Mouse (Mus musculus): ENCODE results near the gene Cemip.

GRCm38 (mm10) chr7:84068931-84069330 is 17.4 kb downstream of the Cemip start:
- TF ChIP-seq CHD1 (IDR thresholded peaks at IDR 0.05; ENCODE audit: low read depth, low read length) (no peak), NELFE (IDR thresholded peaks at IDR 0.05; ENCODE audit: low read depth, low read length) (no peak), POLR2A (IDR thresholded peaks at IDR 0.05; ENCODE audit: low read depth, low read length) (no peak), MEF2A (IDR thresholded peaks at IDR 0.05; ENCODE audit: borderline replicate concordance, low read depth, low read length) (no peak), CTCF (conservative IDR thresholded peaks at IDR 0.05 in 1 of 2, IDR thresholded peaks at IDR 0.05 in 1 of 2; ENCODE audit: low read depth in 2 of 2, low read length in 2 of 2) (no peak), MAX (IDR thresholded peaks at IDR 0.05; ENCODE audit: low read length) (no peak), E2F4 (IDR thresholded peaks at IDR 0.05; ENCODE audit: insufficient replicate concordance, low read depth, low read length) (no peak), SMC3 (IDR thresholded peaks at IDR 0.05; ENCODE audit: low read depth, low read length) (no peak)

Measured in CH12.LX (cell line).